Mouse (Mus musculus) neutrophil, adult 5-6 weeks (primary cell): ENCODE results near the gene Senp3. TPM values are rescaled to one million over a fixed set of nuclear protein-coding genes. Genes with fewer than 3 reads are reported as not detected.
"Not testable (repeated sequence)": the region's sequence is repeated elsewhere in the genome, so short reads cannot be mapped to it uniquely, and the experiment has no call there.

Experiments
- ATAC-seq: fragments of 151-379, 151-347 bp; 2 replicates; pipeline ENCODE4 v1.8.0; 2017; ENCODE audit warnings: mild to moderate bottlenecking, moderate TSS enrichment; ENCODE audit not compliant: insufficient number of reproducible peaks, poor library complexity, low FRiP score, severe bottlenecking; ENCODE audit errors: extremely low read depth
- total RNA-seq: library from RNA; stranded (forward); fragments of 200-1000 nt; gene quantifications from 2 replicates; pipeline ENCODE4 v1.2.3, GENCODE M21; 2017

Senp3 gene
- total RNA-seq, 1 experiment from 2014 or later = 106 TPM

DNA sequence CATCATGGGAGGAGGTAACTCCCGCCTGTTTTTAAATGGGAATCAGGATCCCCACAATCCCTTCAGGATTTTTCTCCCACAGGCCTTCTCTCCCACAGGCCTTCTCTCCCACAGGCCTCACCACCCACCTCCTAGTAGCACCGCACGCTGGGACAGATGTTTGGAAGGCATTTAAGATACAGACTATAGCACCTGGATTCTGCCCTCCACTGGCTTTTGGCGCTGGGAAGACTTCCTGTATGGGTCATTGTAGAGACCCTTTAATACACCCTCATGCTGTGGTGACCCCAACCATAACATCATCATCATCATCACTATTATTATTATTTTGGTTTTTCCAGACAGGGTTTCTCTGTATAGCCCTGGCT lies 25.6 kb upstream of the Senp3 start:
- ATAC-seq = no peak

DNA sequence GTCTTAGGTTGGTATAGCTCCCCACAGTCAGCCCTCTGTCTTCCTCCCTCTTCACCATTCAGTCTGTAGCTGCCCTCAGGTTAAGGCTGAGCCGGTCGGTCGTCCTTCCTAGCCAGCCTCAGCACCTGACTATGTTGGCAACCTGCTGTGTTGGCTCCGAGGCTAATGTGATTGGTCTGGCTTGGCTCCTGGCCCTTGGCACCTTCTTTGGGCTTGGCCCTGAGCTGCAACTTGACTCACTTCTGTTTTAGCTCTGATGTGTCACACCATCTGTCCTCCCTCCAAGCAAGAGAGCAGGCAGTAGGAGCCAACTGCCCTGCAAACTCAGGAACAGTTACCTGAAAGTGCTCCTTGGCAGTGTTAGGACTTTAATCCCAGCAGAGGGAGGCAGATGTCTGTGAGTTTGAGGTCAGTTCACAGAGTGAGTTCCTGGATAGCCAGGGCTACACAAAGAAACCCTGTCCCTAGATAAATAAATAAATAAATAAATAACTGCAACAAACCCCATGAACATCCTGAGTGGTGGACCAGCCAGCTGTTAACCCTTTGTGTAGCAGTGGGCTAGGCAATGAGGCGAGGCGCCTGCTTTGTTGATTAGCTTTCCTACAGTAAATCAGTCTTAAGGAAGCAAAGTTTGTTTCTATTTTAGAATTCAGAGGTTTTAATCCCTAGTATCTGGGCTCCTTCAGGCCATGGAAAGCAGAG lies 25.0 kb upstream of the Senp3 start:
- no peak for ATAC-seq

DNA sequence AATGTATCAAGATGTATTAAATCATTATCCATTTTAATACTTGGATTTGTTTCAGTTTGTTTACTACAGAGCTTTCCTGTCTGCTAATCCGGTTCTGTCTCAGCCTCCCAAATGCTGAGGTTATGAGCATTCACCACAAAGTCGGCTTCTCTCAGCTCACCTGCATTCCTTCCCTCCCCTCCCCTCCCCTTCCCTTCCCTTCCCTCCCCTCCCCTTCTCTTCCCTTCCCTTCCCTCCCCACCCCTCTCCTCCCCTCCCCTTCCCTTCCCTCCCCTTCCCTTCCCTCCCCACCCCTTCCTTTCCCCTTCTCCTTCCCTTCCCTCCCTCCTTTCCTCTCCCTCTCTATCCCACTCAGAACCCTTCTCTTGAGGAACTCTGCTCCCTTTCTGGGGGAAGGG lies 22.7 kb upstream of the Senp3 start:
- ATAC-seq = no peak

DNA sequence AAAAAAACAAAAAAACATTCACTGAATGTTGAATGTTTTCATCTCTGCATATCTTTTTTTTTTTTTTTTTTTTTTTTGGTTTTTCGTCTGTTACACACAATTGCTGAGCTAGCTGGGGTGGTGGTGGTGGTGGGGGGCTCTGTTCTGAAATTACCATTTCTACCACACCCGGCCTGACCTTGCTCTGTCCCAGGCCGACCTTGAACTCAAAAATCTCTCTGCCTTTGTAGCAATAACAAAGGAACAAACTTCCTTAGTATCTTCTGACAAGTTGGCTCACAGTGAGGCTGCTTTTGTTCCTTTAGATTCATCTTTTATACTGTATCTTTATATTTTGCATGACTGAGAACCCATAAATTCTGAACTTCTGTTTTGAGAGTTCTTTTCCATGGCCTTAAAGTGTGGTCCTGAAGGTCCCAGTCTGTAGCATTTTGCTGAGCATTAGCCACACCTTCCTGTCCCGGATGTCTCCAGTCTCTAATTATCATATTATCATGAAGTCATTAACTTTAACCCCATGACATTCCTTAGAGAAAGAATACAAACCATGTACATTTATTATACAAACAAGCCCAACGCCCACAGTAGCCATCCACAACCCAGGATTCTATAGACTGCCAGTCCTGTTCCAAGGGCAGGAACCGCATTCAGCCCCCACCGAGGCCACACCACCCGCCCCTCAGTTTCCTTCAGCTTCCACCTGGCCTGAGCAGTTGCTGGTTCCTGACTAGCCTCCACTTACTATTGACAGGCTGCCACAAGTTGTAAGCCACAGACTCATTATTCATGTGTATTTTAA lies 22.1 kb upstream of the Senp3 start:
- ATAC-seq = no peak

DNA sequence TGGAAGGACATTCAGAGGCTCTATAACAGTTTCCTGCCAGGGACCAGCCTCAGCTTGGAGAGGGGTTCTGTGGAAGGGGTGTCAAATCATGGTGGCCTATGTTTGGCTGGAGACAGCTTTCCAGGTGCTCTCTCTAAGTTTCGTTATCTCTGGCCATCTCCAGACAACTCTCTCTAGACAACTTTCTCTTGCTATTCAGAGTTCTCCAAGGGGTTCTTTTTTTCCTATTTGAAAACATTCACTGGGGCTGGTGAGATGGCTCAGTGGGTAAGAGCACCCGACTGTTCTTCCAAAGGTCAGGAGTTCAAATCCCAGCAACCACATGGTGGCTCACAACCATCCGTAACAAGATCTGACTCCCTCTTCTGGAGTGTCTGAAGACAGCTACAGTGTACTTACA lies 21.5 kb upstream of the Senp3 start:
- not testable (repeated sequence) for ATAC-seq

DNA sequence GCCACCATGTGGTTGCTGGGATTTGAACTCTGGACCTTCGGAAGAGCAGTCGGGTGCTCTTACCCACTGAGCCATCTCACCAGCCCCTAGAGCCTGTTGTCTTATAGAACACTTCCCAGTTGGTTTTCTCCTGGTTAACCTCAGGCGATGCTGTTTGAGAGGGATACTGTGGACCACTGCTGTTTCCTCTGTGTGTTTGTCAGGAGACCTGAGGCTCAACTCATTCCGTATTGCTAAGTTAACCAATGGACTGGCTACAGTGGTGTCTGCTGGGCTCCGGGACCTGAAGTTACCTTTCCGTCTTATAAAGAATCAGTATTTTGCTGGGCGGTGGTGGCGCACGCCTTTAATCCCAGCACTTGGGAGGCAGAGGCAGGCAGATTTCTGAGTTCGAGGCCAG lies 21.0 kb upstream of the Senp3 start:
- ATAC-seq = not testable (repeated sequence)

DNA sequence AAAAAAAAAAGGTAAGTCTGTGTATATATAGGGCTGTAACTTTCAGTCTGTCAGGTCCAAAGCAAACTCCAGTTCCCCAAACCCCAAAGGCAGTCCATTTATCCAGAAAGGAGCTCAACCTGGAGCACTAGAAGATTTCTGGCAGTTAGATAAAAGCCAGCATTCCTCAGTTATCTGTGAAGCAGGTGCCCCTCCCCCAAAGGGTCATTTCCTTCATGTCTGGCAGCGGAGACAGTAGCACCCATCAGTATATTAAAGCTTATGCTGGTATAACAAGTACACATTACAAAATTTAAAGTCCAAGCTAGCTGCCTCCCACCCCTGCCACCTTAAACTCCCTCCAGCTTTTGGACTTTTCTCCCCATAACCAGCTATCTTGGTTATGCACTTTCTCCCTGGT lies 17.7 kb upstream of the Senp3 start:
- no peak for ATAC-seq

DNA sequence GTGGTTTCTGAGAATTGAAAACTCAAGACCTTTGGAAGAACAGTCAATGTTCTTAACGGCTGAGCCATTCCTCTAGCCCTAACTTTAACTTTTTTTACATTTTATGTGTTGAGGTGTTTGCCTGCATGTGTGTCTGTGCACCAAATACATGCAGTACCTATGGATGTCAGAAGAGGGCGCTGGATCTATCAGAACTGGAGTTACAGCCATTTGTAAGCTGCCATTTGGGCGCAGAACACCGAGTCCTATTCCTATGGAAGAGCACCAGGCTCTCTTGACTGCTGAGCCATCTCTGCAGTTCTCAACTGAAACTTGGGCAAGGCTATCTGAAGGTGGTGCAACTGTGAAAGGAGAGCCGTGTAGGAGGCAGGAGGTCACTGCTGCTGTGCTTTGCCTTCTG lies 16.7 kb upstream of the Senp3 start:
- no peak for ATAC-seq

DNA sequence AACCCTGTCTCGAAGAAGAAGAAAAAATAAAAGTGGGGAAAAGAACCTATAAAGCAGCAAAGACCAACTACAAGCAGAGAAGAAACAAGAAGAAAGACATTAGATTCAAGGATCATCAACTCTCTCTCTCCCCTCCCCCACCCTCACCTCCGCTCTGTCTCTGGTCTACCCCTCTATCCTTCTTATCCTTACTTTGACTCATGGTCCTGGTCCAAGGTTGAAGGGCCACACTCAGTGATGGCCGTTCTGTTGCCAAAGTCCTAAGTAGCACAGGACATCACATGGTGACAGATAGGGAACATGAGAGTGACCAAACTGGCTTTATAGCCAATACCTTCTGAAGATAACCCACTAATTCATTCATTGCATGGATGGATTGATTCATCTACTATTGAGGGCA lies 15.5 kb upstream of the Senp3 start:
- ATAC-seq = no peak

DNA sequence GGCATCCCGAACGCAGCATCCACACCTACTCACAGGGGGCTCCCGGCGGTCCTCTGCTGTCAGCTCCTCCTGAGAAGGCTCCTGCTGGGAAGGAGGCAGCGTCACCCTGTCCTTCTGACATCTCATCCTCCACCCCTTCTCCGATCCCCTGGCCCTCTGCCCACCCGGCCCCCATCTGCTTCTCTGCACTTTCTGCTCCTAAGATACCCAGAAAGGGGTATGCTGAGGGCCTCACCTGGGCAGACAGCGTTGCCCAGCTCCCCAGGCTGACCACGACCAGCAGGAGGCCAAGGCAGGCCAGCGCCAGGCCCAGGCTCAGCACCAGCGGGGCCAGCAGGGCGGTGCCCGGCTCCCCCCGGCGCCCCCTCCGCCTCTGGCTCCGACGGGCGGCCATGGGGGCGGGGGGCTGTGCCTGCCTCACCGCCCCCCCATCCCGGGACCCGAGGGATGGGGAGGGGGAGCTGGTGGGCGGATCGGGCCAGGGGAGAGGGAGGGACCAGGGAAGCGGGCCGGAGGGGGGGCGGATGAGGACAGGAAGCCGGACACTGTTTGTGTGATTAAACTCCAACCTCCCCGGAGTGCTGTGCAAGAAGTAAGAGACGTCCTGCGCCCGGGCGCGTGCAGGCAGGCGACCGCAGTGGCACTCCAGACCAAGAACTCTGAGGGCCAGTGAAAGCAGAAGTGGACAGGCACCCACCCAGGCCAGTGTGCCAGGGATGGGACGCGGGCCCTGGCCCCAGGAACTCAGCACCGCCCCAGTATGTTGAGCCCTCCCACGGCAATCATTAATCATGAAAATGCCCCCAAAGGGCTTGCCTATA lies 13.7 kb upstream of the Senp3 start, which contains the start of the genes Tnfsf12 and Tnfsfm13:
Gene Tnfsf12, minus strand, starts transcription at position 489 of the 821 bp plus-strand sequence.
Gene Tnfsfm13, minus strand, starts transcription at position 738 of the 821 bp plus-strand sequence.
- 0 out of 2 replicates have a peak, but pooled peaks have one; percentile 34 for ATAC-seq

DNA sequence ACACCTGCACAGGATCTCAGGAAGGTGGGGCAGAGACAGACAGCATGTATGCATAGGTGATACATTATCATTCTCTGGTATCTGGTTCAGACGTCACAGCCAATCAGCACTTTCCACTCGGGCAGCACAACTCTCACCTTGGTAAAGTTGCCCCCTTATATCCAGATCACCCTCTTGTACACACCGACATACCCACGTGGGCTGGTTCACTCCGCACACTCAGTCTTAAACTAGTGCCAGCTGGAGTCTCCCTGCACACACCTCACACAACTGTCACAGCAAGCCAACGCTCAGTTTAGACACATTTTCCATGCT lies 13.1 kb upstream of the Senp3 start:
- ATAC-seq = no peak

DNA sequence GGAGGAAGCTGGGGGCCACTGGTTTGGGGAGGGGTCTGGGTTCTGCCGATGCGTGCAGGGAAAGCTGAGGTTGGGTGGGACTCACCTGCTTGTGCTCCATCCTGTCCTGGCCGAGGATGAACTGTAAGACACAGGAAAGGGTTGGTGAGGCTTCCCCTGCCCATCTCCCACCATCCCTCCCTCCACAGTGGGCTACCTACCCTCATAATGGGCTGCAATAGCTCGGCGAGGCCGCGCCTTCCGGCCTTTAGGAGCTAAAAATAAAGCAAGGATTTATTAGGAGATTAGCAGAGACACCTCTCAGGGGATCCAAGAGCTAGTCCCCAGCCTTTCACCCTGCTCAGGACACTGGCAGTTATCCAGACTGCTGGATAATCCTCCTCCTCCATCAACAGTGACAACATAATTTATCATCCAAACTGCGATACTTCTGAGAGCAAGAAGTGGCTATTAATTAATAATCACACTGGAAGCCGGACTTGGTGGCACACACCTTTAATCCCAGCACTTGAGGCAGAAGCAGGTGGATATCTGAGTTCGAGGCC lies 11.6 kb upstream of the Senp3 start:
- no peak for ATAC-seq

DNA sequence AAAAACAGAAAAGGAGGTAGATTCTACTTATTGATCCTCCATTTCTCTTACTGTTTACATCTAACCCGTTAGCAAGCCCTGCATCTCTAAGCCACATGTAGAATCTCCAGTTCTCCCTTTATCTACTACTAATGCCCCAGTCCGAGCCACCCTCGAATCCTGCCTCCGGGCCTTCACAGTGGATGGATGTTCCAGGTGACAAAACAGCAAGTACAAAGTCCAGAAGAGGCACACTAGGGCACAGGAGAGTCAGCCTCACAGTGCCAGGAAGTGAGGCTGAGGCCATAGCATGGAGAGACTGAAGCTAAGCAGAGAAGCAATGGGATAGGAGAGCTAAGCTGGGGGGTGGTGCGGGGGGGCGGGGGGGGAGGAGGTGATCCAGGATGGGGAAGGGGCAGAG lies 11.0 kb upstream of the Senp3 start:
- ATAC-seq = no peak

DNA sequence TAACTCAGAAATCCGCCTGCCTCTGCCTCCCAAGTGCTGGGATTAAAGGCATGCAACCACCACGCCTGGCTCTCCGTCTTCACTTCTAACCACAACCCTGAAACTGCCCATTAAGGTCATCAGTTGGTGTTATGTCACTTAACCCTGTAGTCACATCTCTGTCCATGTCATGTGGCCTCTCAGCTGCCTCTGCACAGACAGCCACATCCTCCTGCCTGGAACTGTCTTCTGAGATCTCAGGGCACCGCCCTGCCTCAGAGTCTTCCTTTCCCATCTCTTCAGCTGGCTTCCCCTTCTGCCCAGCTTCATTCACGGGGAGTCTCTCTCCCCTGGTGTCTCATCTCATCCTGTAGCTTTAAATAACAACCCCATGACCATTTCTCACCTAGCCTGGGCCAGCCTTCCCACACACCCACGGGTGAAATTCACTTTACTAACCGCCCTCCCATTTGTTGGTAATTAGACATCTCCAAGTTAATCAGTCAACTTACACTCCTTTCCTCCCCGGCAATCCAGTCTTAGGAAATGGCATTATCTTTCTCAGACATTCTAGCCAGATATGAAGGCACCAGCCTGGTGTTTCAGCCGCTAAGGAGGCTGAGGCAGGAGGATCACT lies 10.4 kb upstream of the Senp3 start:
- ATAC-seq = no peak

DNA sequence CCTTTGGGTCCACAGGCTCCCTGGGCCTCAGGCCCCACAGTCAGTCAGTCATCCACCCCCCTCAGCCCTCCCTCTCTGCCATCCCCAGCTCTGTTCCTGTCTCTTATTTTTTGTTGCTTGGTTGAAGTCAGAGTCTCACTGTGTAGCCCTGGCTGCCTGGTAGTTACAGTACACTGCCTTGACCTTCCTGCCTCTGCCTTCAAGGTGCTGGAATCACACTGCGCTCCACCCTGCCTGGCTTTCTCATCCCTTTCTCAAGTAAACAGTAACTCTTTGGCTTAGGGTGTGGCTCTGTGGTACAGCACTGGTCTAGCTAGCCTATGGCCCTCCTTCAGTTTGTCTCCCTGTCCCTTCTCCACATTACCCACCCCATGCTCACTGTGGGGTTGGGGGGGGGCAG lies 8.0 kb upstream of the Senp3 start:
- ATAC-seq = no peak

DNA sequence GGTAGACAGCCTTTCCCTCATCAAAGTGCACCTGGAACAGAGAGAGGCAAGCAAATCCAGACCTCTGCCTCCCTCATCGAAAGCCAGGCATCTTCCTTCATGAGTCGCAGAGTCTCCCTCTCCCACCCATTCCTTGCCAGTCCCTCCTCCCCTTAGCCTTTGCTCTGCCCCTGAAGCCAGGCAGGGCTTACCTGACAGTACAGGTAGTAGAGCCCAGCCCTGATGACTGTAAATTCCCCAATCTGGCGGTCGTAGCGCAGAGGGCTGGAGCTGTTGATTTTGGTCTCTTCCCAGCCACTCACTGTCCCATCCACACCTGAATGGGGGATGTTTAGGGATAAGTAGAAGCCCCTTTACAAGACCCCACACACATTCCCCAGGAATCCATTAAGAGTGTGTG lies 5.2 kb upstream of the Senp3 start:
- no peak for ATAC-seq

DNA sequence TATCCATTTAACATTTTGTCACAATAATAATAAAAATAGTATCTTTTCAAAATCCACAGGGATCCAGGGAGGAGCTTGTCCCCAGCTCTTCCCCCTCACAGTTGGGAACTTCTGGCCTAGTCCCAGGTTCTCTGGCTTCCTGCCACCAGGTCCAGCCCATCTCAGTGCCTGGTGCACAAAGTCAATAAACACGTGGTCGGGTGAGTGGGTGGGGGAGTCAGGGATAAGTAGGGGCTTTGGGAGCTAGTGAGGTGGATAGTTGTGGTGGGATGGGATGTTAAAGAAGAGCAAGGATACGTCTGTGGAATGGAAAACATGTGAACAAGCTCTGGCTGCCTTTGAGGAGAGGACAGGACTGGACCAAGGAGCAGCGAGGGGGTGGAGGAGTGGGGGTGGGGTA lies 4.5 kb upstream of the Senp3 start:
- ATAC-seq = no peak

DNA sequence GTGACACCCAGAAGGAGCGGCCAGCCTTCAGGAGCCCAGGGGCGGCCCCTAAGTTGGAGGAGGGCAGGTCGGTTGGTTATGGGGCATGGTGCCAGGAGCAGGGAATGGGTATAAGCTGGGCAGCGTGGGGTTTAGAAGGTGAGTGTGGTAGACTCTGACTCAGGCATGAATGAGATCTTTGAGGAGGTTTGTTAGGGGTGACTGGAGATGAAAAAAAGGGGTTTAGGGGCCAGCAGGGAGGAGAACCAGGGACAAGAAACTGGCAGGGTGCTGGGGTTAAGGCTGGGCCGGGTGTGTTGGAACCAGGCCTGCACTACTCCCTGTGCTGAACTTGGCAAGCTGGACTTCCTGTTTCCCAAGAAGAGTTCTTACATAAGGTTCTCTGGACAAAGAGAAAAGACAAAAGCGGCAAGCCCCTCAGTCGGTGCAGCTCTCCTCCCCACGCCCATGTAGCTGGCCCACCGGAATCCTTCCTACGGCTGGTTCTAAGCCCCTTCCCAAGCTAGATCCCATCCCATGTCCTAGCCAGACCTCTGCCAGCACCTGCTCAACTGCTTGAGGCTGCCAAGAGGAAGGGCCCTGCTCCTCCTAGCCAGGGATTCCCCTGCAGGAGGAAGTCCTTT lies 3.8 kb upstream of the Senp3 start, which contains the start of gene Tnfsf13:
Gene Tnfsf13, minus strand, starts transcription at position 259 of the 623 bp plus-strand sequence.
- no peak for ATAC-seq

DNA sequence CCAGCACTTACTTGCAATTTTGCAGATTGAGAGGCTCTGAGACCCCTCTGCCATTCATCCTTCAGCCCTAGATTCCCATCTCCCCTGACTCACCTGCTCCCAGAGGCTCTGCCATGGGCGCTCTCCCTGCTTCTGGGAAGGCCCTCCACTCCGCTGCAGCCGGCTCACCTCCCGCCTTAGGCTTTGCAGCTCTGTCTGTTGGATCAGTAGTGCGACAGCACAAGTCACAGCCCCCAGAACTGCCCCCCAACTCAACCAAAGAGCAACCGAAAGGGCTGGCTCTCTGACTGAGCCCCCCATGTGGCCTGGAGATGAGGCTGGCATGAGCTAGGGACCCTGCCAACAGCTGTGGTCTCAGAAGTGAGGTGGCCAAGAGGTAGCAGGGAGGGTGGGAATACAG lies 3.1 kb upstream of the Senp3 start:
- ATAC-seq = no peak
